Mouse (Mus musculus) retina, embryonic 14.5 days (tissue): ENCODE results near the gene Emilin2.
"Not testable (repeated sequence)": the region's sequence is repeated elsewhere in the genome, so short reads cannot be mapped to it uniquely, and the experiment has no call there.

Experiments used
- DNase-seq: peaks from one replicate; pipeline ENCODE4 v3.0.0-alpha.2; 2015; ENCODE audit warnings: low spot score

Emilin2 gene

GRCm38 (mm10) chr17:71311340-71312171 is at the start of gene Emilin2:
Emilin2 (minus strand) TSS chr17:71311978.
- DNase-seq, result peak; percentile 74

GRCm38 (mm10) chr17:71355526-71355925 is 43.7 kb upstream of the Emilin2 start:
- no peak for DNase-seq

- DNase-seq, result no peak
Observed at GRCm38 (mm10) chr17:71354205-71354604, 42.4 kb upstream of the Emilin2 start.

GRCm38 (mm10) chr17:71348188-71348587 is 36.4 kb upstream of the Emilin2 start:
- no peak for DNase-seq

GRCm38 (mm10) chr17:71342006-71342405 is 30.2 kb upstream of the Emilin2 start:
- DNase-seq, result no peak

- no peak for DNase-seq
Observed at GRCm38 (mm10) chr17:71338627-71339026, 26.8 kb upstream of the Emilin2 start.

- DNase-seq, result no peak
Observed at GRCm38 (mm10) chr17:71337546-71337945, 25.8 kb upstream of the Emilin2 start.

GRCm38 (mm10) chr17:71336421-71336820 is 24.6 kb upstream of the Emilin2 start:
- no peak for DNase-seq

GRCm38 (mm10) chr17:71332298-71332697 is 20.5 kb upstream of the Emilin2 start:
- no peak for DNase-seq

GRCm38 (mm10) chr17:71320731-71321130 is 9.0 kb upstream of the Emilin2 start:
- not testable (repeated sequence) for DNase-seq

- no peak for DNase-seq
Observed at GRCm38 (mm10) chr17:71319361-71319760, 7.6 kb upstream of the Emilin2 start.

GRCm38 (mm10) chr17:71317571-71317970 is 5.8 kb upstream of the Emilin2 start:
- no peak for DNase-seq

GRCm38 (mm10) chr17:71314315-71314714 is 2.5 kb upstream of the Emilin2 start:
- DNase-seq, result no peak

- DNase-seq, result peak; percentile 52
Observed at GRCm38 (mm10) chr17:71310486-71311339, 1.1 kb downstream of the Emilin2 start.

GRCm38 (mm10) chr17:71309711-71310485 is 1.9 kb downstream of the Emilin2 start:
- DNase-seq, result peak; percentile 44

GRCm38 (mm10) chr17:71309141-71309540 is 2.6 kb downstream of the Emilin2 start:
- DNase-seq, result peak; percentile 35

GRCm38 (mm10) chr17:71308296-71308695 is 3.5 kb downstream of the Emilin2 start:
- DNase-seq, result no peak

GRCm38 (mm10) chr17:71307251-71307790 is 4.5 kb downstream of the Emilin2 start:
- no peak for DNase-seq

- no peak for DNase-seq
Observed at GRCm38 (mm10) chr17:71306716-71307115, 5.1 kb downstream of the Emilin2 start.

- DNase-seq, result no peak
Observed at GRCm38 (mm10) chr17:71306091-71306490, 5.7 kb downstream of the Emilin2 start.

GRCm38 (mm10) chr17:71303444-71303843 is 8.3 kb downstream of the Emilin2 start:
- no peak for DNase-seq

GRCm38 (mm10) chr17:71301413-71301812 is 10.4 kb downstream of the Emilin2 start:
- no peak for DNase-seq
